Mouse (Mus musculus) adrenal gland, adult 2 months (tissue): ENCODE measurements around the gene Ckm. TPM values are rescaled to one million over a fixed set of nuclear protein-coding genes. Genes with fewer than 3 reads are reported as not detected.

ENCODE experiments used
- DNase-seq: peaks from one replicate; pipeline ENCODE4 v3.0.0; 2021
- long read RNA-seq: library from polyadenylated mRNA; stranded (forward); transcript quantifications from one replicate; pipeline ENCODE4 v2.0.0, GENCODE M21; 2021
- polyA plus RNA-seq: library from polyadenylated mRNA; depleted of rRNA; stranded (reverse); fragments of >200 nt; gene quantifications from 2 replicates; pipeline ENCODE4 v1.2.3, GENCODE M21; 2012; rRNA removed
- total RNA-seq, 2 experiments: library from RNA; stranded (reverse); gene quantifications; 2 replicates each; pipeline ENCODE4 v1.2.3; 2021

Ckm gene
- total RNA-seq (not detected), polyA plus RNA-seq (0.84 and 1.0 TPM in 2 replicates)
- long read RNA-seq, result 0 reads

DNA sequence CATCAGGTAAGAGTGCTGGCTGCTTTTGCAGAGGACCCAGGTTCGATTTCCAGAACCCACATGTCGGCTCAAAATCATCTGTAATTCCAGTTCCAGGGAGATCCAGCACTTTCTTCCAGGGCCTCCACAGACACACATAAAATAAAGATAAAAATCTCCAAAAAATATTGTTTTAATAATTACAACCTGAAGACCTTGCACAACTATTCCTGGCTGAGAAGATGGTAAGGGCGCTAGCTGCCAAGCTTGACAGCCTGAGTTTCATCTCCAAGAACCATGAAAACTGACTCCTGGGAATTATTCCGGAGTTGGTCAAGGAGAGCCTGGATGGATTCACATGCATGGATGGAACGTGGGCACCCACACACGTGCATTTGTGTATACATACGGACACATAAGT is at the start of gene Ckm:
Gene Ckm (plus strand): TSS at position 301 of the 400 bp plus-strand sequence.
- DNase-seq, result no peak

DNA sequence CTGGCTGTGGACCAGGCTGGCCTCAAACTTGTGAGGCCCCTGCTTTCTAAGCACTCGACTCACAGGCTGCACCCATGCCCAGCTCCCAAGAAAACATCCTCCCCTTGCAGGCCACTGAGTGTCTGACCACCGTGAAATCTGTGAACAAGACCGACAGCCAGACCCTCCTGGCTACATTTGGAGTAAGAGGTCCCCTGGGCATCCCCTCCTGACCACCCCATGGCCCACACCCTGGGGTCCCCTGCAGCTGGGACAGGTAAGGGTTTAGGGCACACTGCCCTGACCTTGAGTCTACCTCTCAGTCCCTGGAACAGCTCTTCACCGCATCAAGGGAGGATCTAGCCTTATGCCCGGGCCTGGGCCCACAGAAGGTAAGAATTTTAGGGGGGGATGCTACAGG is 49.6 kb upstream of the Ckm start:
- DNase-seq, result no peak

DNA sequence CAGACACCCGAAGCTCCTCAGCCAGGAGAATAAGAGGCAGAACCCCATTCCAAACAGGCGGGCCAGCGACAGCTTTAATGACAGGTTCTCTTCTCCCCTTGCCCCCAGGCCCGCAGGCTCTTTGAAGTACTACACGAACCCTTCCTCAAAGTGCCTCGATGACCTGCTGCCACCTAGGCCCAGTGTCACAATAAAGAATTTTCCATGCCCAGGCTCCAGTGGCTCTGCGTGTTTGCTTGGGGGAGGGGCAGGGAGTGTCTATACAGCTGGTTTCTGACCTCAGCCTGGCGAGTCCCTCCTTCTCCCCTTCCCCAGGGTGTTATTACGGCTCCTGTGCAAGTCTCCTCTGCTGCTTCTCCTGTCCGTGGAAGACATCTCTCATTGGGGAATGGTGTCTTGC is 48.3 kb upstream of the Ckm start:
- no peak for DNase-seq

DNA sequence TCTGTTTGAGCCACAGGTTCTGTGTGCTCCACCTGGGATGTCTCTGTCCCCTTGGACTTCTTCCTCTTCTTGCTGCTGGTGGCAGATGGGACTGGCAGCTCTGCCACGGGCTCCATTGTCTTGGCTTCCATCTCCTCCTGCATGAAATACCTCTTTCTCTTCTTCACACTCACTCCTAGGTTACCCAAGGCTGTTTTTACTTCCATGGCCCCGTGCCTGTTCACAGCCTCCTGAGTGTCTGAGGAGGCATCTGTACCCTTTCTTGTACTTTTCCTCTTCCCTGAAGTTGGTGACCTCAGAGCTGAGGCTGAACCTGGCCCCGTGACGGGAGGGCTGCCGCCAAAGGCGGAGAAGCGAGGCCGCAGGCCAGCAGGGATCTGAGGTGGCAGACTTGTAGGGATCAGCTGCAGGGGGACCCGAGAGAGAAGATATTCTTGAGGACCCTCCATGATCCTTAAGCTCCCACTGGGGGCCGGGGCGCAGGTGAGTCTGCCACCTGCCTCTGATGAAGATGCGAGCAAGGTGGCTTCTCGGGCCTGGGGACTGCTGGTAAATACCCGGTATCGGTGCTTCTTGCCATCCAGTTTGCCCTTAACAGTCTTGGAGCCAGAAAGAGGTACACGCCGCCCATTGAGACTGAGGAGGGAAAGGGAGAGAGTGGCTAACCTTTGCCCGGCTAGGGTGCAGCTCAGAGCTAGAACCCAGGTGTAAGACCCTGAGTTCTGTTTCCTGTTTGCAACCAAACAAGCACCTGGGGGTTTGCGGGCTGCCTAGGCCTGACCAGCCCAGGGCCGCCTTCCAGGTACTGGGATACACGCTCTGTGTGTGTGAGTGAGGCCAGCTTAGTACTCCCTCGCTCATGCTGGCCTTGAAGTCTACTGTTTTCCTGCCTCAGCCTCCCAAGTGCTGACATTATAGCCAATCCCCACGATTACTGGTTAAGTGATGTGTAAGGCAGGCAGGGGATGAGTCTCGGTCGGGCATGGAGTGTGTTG is 46.9 kb upstream of the Ckm start:
- no peak for DNase-seq

DNA sequence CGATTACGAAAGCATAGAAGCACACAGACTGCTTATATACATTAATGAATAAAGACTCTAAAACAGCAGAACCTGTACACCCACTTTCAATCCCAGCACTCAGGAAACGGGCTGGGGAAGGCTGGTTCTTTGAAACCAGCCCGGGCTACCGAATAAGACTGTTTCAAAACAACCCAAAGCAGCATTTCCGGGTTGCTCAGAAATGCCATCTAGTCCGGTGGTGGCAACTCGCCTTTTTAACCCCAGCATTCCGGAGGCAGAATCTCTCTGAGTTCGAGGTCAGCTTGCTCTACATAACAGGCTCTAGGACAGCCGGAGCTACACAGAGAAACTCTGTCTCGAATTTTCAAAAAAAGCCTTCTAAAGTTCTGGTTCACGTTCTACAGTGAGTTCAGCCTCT is 45.9 kb upstream of the Ckm start:
- no peak for DNase-seq

DNA sequence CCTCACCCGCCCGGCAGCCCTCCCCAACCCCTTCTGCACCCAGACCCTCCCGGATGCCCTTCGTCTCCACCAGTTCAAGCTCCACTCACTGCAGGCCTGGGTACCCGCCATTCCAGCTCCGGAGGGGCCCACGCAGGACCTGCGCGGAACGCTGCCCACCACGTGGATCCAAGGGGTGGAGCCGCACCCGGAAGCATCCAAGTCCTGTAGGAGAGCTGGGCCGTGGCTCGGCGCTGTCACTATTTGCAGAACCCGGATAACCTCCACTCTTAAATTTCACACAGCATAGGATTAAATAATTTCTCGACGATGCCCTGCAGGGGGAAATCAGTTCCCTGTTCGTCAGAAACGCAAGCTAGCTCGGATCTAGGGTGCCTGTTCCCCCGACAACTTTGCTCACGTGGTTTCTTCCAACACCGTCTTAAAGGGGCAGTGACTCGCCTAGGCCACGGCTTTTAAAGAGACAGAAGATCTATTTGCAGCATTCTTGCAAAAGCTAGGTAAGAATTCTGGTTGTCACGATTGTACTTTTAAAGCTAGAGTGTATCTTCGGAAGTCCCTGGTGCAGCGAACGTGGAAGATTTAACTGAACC is 45.2 kb upstream of the Ckm start, which contains the start of the genes Cd3eap and Ppp1r13l:
Gene Cd3eap (minus strand): TSS at position 185 of the 593 bp plus-strand sequence.
Gene Ppp1r13l (plus strand): TSS at position 451 of the 593 bp plus-strand sequence.
- peak; percentile 90 for DNase-seq

DNA sequence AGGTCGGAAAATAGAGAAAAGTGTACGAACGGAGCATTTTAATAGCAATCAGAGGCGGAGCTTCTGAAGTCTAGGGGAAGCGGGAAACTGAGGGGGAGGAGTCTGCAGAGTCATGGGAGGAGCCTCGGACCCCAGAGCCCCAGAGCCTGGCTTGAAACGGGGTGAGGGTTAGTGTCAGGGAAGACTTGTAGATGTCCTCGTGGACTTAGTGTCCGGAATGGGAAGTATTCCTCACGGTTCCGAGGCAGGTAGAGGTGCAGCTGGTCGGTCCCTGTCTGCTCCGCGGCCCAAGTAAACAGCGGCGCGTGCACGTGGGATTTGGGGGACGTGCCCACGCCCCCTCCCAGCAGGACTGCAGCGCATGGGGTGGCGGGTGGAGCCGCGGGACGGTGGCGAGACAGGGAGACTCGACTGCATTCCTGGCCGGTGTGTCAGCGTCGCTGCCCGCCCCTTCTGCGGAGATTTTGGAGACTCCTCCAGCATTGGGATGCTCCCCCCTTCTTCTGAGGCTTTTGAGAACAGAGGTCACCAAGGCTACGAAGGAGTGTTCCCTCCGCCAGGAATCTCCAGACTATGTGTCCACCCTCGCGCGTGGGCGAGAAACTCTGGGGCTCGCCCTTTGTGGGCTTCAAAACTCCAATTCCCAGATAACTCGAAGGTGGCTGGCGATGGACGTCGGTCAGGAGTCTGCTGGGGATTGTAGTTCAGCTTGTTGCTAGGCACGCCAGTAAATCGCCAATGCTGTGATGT is 44.5 kb upstream of the Ckm start:
- peak; percentile 89 for DNase-seq

DNA sequence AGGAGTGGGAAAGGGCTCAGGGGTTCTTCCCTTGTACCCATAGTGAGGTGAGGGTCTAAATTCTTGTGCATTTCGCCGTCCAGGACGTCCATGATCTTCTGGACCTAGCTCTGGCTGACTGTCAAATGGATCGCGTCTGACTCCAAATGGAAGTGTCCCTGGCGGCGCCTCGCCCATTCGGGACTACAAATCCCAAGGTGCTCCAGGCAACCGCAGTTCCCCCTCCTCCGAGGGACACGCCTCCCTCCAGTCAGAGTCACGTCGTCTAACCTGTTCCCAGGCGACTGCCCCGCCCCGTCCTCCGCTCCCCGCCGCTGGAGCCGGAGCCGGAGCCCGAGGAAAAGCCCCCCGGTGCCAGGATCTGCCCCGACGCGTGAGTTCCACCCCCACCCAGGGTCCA is 43.6 kb upstream of the Ckm start:
- peak; percentile 96 for DNase-seq

DNA sequence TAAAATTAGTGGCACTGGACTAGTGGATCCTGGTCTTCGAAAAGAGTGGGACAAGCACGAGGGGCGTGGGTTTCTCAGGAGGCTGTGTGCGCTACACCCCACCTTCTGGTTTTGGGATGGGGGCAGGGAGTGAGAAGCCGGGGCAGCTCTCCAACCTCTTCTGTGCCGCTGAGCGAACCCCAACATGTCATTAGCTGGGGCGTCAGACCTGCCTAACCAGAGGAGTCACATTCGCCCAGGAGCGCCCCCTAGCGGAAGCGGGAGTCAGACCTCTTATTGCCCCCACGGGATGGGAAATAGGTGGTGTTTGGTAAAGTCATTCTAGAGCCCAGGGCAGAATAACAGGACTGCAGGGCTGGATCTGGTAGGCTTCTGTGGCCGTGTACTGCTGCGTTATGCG is 42.9 kb upstream of the Ckm start:
- peak; percentile 81 for DNase-seq

DNA sequence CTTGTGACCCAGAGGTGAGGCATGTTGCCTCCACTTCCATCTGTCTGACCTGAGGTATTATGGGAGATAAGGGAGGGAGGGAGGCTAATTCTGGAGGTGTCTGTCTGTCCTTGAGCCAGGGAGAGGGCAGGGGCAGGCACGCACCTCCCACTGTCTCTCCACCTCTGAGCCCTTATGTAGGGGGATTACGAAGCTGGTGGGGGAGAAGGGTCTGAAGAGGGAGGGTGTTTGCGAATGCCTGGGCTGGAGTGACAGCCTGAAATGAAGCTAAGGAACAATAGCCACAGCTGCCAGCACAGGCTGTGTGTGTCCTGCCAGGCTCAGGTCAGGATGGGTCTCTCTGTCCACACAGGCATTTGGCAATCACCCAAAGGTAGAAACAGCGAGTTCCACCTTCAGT is 42.3 kb upstream of the Ckm start:
- no peak for DNase-seq

DNA sequence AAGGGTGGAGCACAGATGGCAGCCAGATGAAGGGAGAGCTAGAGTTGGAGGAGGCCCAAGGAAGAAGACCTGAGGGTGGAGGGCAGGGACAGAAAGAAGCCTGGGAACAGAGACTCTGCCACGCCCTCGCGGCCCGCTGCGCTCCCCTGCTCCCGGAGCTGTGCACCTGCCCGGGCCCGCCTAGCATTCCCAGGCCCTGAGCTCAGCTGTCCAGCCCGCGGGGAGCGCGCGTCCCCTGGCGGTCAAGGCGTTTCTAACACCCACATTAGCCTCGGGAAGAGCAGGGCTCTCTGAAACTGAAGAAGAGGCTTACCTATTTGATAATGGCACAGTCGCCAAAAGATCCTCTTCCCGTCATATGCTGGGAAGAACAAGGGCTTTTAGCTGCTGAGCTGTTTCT is 40.7 kb upstream of the Ckm start:
- DNase-seq, result peak; percentile 86

DNA sequence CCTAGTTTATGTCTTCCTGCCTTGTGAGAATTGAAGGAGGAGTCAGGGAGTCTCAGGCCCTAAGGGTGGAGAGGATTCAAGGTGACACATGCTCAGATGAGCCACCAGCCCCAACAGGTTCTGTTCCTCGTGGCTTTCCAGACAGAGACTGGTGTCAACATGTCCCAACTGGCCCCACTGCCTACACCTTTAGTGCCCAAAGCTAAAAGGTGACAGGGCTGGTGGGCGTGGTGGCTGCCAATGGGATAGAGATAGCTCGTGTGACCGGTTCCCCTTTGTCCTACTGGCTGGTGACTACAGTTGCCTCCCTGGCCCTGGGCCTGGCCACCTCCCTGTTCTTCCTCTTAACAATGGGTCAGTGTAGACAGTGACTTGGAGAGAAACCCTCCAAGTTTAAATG is 39.2 kb upstream of the Ckm start:
- DNase-seq, result no peak

DNA sequence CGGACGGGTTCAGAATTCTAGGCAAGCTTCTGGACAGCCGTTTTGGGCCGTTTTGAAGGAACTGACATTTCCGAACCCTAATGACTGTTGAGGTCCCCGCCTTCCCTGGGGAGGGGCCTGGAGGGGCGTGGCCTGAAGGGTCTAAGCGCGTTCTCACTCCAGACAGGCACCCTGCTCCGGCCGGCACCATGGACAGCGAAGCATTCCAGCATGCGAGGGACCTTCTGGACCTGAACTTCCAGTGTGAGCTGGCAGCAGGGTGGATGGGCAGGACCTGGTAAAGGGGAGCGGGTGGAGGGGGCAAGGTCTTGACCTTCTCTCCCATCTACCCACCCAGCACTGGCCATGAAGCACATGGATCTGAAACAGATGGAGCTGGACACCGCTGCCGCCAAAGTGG is 36.2 kb upstream of the Ckm start:
- peak; percentile 80 for DNase-seq

DNA sequence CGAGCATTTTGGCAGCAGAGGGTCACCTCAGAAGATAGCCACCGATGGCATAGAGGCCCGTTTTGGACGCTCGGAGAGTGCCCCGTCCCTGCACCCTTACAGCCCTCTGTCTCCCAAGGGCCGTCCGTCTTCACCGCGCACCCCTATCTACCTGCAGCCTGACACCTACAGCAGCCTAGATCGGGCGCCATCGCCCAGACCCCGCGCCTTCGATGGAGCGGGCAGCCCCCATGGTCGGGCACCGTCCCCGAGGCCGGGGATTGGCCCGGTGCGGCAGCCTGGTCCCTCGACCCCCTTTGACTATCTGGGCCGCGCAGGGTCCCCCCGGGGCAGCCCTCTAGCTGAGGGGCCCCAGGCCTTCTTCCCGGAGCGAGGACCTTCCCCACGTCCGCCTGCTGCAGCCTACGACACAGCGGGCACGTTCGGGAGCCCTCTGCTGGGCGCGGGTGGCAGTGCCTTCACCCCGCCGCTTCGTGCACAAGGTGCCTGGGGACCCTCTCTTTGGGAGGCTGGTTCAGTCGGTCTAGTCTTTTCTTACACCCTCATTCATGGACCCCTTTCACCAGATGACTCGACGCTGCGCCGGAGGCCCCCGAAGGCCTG is 34.7 kb upstream of the Ckm start:
- DNase-seq, result peak; percentile 66

DNA sequence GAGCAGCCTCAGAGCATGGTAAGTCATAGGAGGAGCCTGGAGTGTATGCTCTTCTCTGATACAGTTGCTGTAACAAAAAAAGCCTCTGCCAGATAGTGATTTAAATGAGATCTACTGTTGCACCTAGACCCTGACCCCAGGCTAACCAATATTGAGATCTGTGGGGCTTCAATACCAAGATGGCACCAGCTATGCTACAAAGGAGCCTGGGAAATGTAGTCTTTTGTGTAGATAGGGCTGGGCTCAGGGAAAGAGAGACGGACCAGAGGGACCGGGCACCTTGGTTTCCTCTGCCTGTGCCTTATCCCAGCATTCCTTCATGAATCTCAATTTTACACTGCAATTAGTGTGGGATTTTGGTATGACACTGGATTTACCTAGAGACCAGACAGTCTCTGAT is 31.2 kb upstream of the Ckm start:
- no peak for DNase-seq

DNA sequence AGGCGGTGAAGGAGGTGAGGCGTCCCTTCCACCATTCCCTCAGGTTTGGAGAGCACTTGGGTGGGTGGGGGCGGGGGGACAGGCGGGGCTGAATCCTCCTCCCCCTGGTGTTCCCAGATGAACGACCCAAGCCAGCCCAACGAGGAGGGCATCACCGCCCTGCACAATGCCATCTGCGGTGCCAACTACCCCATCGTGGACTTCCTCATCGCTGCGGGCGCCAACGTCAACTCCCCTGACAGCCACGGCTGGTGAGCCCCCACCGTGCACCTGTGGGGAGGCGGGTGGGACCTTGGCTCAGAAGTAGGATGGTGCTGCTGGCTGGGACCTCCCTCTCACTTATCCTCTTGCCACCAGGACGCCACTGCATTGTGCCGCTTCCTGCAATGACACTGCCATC is 29.2 kb upstream of the Ckm start:
- no peak for DNase-seq

DNA sequence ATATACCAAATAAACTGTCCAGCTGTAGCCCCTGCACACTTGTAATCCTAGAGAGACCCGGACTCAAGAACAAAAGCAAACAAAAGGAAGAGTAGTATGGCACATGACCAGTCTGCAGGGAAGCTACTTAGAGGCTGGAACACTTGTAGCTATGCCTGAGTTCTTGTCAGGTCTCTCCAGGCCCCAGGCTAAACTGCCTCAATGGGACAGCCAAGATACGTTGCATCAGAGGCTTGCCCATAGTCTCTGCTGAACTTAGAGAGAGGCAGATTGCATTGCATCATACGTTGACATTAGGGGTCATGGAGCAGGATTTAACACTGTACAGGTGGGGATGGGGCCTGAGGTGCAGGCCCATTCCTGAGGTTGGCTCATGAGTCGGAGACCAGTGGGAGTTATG is 28.6 kb upstream of the Ckm start:
- no peak for DNase-seq

DNA sequence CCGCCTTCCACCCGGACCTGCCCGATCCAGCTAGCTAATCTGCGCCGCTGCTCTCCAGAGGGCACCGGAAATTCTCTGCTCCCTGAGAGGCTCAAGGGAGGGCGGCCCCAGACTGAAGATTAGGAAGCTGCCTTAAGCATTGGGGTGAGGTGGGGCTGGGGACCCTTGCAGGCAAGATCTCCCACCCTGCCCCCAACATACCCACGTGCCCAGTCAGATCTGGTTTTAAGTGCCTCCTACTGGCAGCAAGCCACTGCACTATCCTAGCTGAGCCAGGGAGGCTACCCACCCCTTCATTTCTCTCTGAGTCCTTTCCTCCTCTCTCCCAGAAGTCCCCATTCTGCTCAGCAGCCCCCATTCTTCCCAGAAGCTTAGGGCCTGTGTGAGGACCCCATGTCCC is 26.5 kb upstream of the Ckm start:
- DNase-seq, result no peak

DNA sequence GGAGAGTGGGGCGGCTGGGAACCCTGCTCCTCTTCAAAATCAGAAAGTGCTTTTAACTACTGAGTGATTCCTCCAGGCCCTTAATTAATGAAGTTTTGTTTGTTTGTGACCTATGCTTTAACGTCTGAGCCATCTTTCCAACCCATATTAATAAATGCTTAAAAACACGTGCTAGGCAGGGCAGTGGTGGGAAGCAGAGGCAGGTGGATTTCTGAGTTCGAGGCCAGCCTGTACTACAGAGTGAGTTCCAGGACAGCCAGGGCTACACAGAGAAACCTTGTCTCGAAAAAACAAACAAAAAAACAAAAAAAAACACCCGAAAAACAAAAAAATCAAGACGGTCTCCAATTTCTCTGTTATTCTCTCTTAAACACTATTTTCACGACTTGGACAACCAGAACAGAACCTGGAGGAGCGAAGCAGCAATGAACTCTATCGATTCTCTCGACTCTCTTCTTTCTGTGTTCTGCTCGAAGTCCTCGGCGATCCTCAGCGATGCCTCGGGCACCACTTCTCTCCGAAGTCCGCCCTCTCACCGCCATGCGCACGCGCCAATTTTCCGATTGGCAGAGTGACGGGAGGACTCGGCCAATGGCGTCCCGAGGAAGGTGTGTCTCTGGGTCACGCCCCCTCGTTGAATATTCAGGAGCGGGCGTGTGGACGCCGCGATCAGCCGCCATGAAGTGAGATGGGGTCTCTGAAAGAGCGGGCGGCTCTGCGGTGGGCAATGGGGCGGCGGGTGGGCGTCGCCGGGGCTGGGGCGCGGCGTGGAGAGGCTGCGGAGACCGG is 23.0 kb upstream of the Ckm start, which contains the start of gene Ercc2:
Gene Ercc2 (plus strand): TSS at position 634 of the 789 bp plus-strand sequence.
- peak; percentile 99 for DNase-seq

DNA sequence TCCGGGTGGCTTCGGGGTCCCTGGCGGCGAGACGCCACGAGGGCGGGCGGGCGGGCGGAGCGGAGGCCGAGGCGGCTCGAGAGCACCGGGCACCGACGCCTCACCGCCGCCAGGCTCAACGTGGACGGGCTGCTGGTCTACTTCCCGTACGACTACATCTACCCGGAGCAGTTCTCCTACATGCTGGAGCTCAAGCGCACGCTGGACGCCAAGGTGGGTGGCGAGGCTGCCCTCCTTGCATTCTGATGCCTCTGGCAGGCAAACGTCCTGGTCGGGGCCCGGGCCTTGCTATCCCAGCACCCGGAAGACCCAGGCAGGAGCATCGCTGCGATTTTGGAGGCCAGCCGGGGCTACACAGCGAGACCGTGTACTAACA is 22.4 kb upstream of the Ckm start:
- no peak for DNase-seq

DNA sequence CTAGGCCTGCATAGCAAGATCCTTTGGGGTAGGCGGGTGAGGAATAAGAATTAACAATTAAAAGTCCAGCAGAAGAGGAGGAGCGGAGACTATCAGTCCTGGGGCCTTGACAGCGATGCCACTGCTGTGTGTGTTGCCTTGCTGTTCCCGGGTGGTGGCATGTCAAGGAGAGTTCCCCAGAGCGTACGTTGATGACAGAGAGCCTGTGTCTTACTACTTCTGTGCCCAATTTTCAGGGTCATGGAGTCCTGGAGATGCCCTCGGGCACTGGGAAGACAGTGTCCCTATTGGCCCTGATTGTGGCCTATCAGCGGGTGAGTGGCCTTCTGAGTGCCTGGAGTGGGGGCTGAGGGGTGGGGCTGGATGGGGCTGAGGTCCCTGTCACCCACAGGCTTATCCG is 20.9 kb upstream of the Ckm start:
- no peak for DNase-seq
